Mouse (Mus musculus) hindbrain, embryonic 11.5 days (tissue): Measurements from ENCODE around the gene Kctd17. TPM values are rescaled to one million over a fixed set of nuclear protein-coding genes. Genes with fewer than 3 reads are reported as not detected.

ENCODE experiments used
- ATAC-seq: fragments of 200-750 bp; cut with Nextera tagmentation; 2 replicates; pipeline ENCODE4 v1.8.0; 2017; ENCODE audit warnings: mild to moderate bottlenecking, moderate TSS enrichment, moderate library complexity; ENCODE audit not compliant: low FRiP score
- DNase-seq: peaks from one replicate; pipeline ENCODE4 v3.0.0-alpha.2; 2015; ENCODE audit warnings: low spot score
- H3K27ac ChIP-seq: fragments of 300-500 bp; sonication (generic); 2 replicates; pipeline ENCODE4 v1.5.1; 2014; ENCODE audit warnings: mild to moderate bottlenecking, low read depth, low read length
- H3K27me3 ChIP-seq: fragments of 300-500 bp; sonication (generic); 2 replicates; pipeline ENCODE4 v1.6.1; 2014; ENCODE audit warnings: mild to moderate bottlenecking, low read length, moderate library complexity, mixed read lengths; ENCODE audit not compliant: control insufficient read depth, insufficient read depth
- H3K36me3 ChIP-seq: fragments of 300-500 bp; sonication (generic); 2 replicates; pipeline ENCODE4 v1.6.1; 2014; ENCODE audit warnings: mild to moderate bottlenecking, low read length, moderate library complexity, mixed read lengths; ENCODE audit not compliant: control insufficient read depth, insufficient read depth
- H3K4me1 ChIP-seq: fragments of 300-500 bp; sonication (generic); replicated peaks from 2 replicates; pipeline ENCODE4 v1.6.1; 2014; ENCODE audit warnings: low read length, mixed read lengths; ENCODE audit not compliant: control insufficient read depth, insufficient read depth
- H3K4me2 ChIP-seq: fragments of 300-500 bp; sonication (generic); replicated peaks from 2 replicates; pipeline ENCODE4 v1.6.1; 2014; ENCODE audit warnings: mild to moderate bottlenecking, low read depth, low read length
- H3K4me3 ChIP-seq: fragments of 300-500 bp; sonication (generic); 2 replicates; pipeline ENCODE4 v1.5.1; 2014; ENCODE audit warnings: low read depth, low read length
- H3K9ac ChIP-seq: fragments of 300-500 bp; sonication (generic); 2 replicates; pipeline ENCODE4 v1.6.1; 2014; ENCODE audit warnings: low read depth, low read length
- H3K9me3 ChIP-seq: fragments of 300-500 bp; sonication (generic); 2 replicates; pipeline ENCODE4 v1.6.1; 2016; ENCODE audit warnings: low read length; ENCODE audit not compliant: control insufficient read depth
- WGBS: fragments of 180-500 bp; shearing (Covaris S2); extraction: QIAGEN DNeasy Blood & Tissue Kit; methylation state at CpG from one replicate; pipeline ENCODE4 v1.1.7; 2014; 5-methylcytosine and 5-hydroxymethylcytosine counted together
- polyA plus RNA-seq: library from polyadenylated mRNA; unstranded; fragments of >200 nt; fragmentation: Nextera tagmentation; extraction: Ambion mirVana; gene quantifications from 2 replicates; pipeline ENCODE4 v1.2.1, GENCODE M21; 2014

The Kctd17 gene
- polyA plus RNA-seq, 1 experiment from 2014 or later = 65.8 TPM

- Histone ChIP-seq H3K4me3 (no peak within 1 kb of the TSS), H3K36me3 (no peaks in the 10 kb centered on the region), H3K9ac (no peak within 1 kb of the TSS), H3K27me3 (no peaks in the 10 kb centered on the region), H3K4me2 (no peak within 1 kb of the TSS), H3K4me1 (no peaks in the 10 kb centered on the region), H3K27ac (no peak within 1 kb of the TSS), H3K9me3 (no peaks in the 10 kb centered on the region)
- ATAC-seq (no peak), DNase-seq (no peak)
- WGBS = 78% methylated on average over 8 of the region's 8 CpGs
These were observed 32.8 kb upstream of the Kctd17 start, which contains the start of gene Tex33 for GRCm38 (mm10) chr15:78395478-78395962. Gene Tex33, minus strand, starts transcription at chr15:78395912.

- ATAC-seq (no peak), DNase-seq (no peak)
- peaks cover 3% of the 10 kb centered on the region; the same call in 1 of the 2 replicates for H3K4me1 ChIP-seq
- H3K4me2 ChIP-seq = no peak overlapping the region
- no peak overlapping the region for H3K9ac ChIP-seq
- H3K9me3 ChIP-seq = no peaks in the 10 kb centered on the region
- H3K4me3 ChIP-seq = no peak overlapping the region
- H3K36me3 ChIP-seq = no peaks in the 10 kb centered on the region
- 77% methylated on average over 6 of the region's 6 CpGs for WGBS
- H3K27me3 ChIP-seq = no peaks in the 10 kb centered on the region; the same call in 1 of the 2 replicates
- H3K27ac ChIP-seq = no peak overlapping the region
These were observed 27.0 kb upstream of the Kctd17 start for GRCm38 (mm10) chr15:78401345-78401744.

- ATAC-seq = no peak
- Histone ChIP-seq H3K9ac (no peak overlapping the region), H3K36me3 (no peaks in the 10 kb centered on the region), H3K27ac (no peak overlapping the region), H3K4me2 (no peak overlapping the region), H3K4me3 (no peak overlapping the region), H3K27me3 (no peaks in the 10 kb centered on the region; the same call in 1 of the 2 replicates), H3K9me3 (no peaks in the 10 kb centered on the region), H3K4me1 (peaks cover 3% of the 10 kb centered on the region; the same call in 1 of the 2 replicates)
- DNase-seq = no peak
- 75% methylated on average over 4 of the region's 4 CpGs for WGBS
These were observed 26.4 kb upstream of the Kctd17 start for GRCm38 (mm10) chr15:78401921-78402320.

GRCm38 (mm10) chr15:78402423-78402822, 25.9 kb upstream of the Kctd17 start:
- Histone ChIP-seq H3K36me3 (no peaks in the 10 kb centered on the region), H3K9ac (no peak overlapping the region), H3K27ac (no peak overlapping the region), H3K27me3 (no peaks in the 10 kb centered on the region; the same call in 1 of the 2 replicates), H3K4me3 (no peak overlapping the region), H3K4me2 (no peak overlapping the region), H3K4me1 (peaks cover 3% of the 10 kb centered on the region; the same call in 1 of the 2 replicates), H3K9me3 (no peaks in the 10 kb centered on the region)
- ATAC-seq (no peak), DNase-seq (no peak)
- 87% methylated on average over 7 of the region's 7 CpGs for WGBS

- Histone ChIP-seq H3K36me3 (no peaks in the 10 kb centered on the region), H3K9ac (no peak overlapping the region), H3K27me3 (peaks cover under 1% of the 10 kb centered on the region), H3K9me3 (no peaks in the 10 kb centered on the region), H3K4me3 (no peak overlapping the region), H3K27ac (no peak overlapping the region), H3K4me2 (no peak overlapping the region), H3K4me1 (peaks cover 5% of the 10 kb centered on the region; the same call in 1 of the 2 replicates)
- DNase-seq (no peak), ATAC-seq (no peak)
- WGBS = 43% methylated on average over 3 of the region's 3 CpGs
These were observed 25.0 kb upstream of the Kctd17 start for GRCm38 (mm10) chr15:78403301-78403741.

GRCm38 (mm10) chr15:78403896-78404295, 24.5 kb upstream of the Kctd17 start:
- H3K4me1 ChIP-seq = peaks cover 5% of the 10 kb centered on the region; the same call in 1 of the 2 replicates
- H3K9me3 ChIP-seq = no peaks in the 10 kb centered on the region
- no peak overlapping the region for H3K4me3 ChIP-seq
- ATAC-seq = no peak
- no peak overlapping the region for H3K4me2 ChIP-seq
- H3K27ac ChIP-seq = no peak overlapping the region
- no peaks in the 10 kb centered on the region for H3K36me3 ChIP-seq
- no peak for DNase-seq
- peaks cover 6% of the 10 kb centered on the region for H3K27me3 ChIP-seq
- WGBS = 75% methylated on average over 1 of the region's 1 CpGs
- H3K9ac ChIP-seq = no peak overlapping the region

GRCm38 (mm10) chr15:78405098-78405497, 23.3 kb upstream of the Kctd17 start:
- H3K9me3 ChIP-seq = no peaks in the 10 kb centered on the region
- ATAC-seq (no peak), DNase-seq (no peak)
- H3K4me2 ChIP-seq = peak overlapping the region; percentile 90; the same call in 1 of the 2 replicates
- H3K9ac ChIP-seq = peak overlapping the region; percentile 57; the same call in 1 of the 2 replicates
- H3K27ac ChIP-seq = no peak overlapping the region
- peak overlapping the region; percentile 51 for H3K4me3 ChIP-seq
- H3K27me3 ChIP-seq = peaks cover 18% of the 10 kb centered on the region
- no peaks in the 10 kb centered on the region for H3K36me3 ChIP-seq
- H3K4me1 ChIP-seq = peaks cover 9% of the 10 kb centered on the region; the same call in 1 of the 2 replicates
- 55% methylated on average over 11 of the region's 11 CpGs for WGBS

- H3K4me1 ChIP-seq = peaks cover 9% of the 10 kb centered on the region; the same call in 1 of the 2 replicates
- 1% methylated on average over 30 of the region's 34 CpGs for WGBS
These were observed 22.7 kb upstream of the Kctd17 start, which contains the start of gene Tst for GRCm38 (mm10) chr15:78405517-78406211. Gene Tst, minus strand, starts transcription at chr15:78405907.

More at GRCm38 (mm10) chr15:78405517-78406211, 22.7 kb upstream of the Kctd17 start, which contains the start of gene Tst:
- no peaks in the 10 kb centered on the region for H3K9me3 ChIP-seq
- peaks cover 20% of the 10 kb centered on the region for H3K27me3 ChIP-seq
- peak; percentile 61 for ATAC-seq
- peak within 1 kb of the TSS; percentile 51 for H3K4me3 ChIP-seq
- H3K4me2 ChIP-seq = peak within 1 kb of the TSS; percentile 90
- DNase-seq = peak; percentile 83
- no peaks in the 10 kb centered on the region for H3K36me3 ChIP-seq
- peak within 1 kb of the TSS; percentile 85 for H3K27ac ChIP-seq
- H3K9ac ChIP-seq = peak within 1 kb of the TSS; percentile 57
